Mouse (Mus musculus): ENCODE data around the gene Smpd3.

DNA sequence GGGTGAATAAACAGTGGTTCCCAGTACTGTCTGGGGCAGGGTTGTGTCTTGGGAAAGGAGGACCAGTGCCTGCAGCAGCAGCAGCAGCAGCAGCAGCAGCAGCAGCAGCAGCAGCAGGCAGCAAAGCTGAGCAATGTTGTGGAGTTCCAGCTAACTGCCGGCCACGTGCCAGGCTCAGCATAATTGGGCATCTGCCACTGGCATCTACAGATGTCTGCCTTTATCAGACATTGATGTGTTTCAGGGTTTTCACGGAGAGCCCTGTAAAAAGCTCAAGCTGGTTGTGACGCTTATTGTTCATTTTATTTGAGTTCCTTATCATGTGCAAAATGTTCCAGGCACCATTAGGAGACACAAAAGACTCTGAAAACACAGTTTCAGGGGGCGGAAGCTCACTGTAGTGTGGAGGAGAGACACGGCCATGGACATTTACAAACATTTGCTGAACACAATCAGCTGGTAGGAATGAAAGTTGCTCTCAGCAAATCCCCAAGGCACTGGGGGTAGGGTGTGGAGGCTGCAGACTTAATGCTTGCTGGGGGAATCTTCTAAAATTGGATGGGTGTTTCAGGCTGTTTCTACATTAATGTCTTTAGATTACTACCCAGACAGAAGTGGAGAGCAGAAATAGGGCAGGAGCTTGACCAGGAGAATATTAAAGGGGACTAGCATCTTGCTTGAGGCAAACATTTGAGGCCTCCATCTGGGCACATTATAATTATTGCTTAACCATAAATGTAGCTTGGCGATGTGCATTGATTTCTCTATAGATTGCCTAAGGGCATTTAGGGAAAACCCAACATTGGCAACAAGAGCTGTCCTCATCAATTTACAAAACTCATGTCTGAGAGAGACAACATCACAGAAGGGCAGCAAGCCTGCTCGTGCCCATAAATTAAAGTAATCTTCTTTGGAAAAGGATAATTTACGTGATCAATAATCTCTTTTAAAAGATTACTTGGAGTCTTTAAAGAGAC, 36.8 kb downstream of the Smpd3 start:
- TF ChIP-seq CTCF (IDR thresholded peaks at IDR 0.05; ENCODE audit: extremely low read depth, insufficient read depth, low read length) (no peak), POLR2A (IDR thresholded peaks at IDR 0.05; ENCODE audit: extremely low read depth, insufficient read depth, low read length) (no peak)

All from cortical plate, adult 2 months (tissue).